Mouse (Mus musculus) limb, embryonic 11.5 days (tissue): ENCODE measurements around the gene Tm6sf1. TPM values are rescaled to one million over a fixed set of nuclear protein-coding genes. Genes with fewer than 3 reads are reported as not detected.
A peak's percentile ranks its signal among the peaks of the same experiment; 100 is the strongest.

Experiments used
- ATAC-seq: fragments of 200-750 bp; cut with Nextera tagmentation; 2 replicates; pipeline ENCODE4 v1.8.0; 2017; ENCODE audit warnings: low read depth; ENCODE audit not compliant: insufficient number of reproducible peaks, low FRiP score, low TSS enrichment
- DNase-seq: peaks from one replicate; pipeline ENCODE4 v3.0.0-alpha.2; 2015; ENCODE audit warnings: low spot score
- H3K27ac ChIP-seq: fragments of 300-500 bp; sonication (generic); replicated peaks from 2 replicates; pipeline ENCODE4 v1.5.1; 2014; ENCODE audit warnings: low read depth, mild to moderate bottlenecking, low read length
- H3K27me3 ChIP-seq: fragments of 300-500 bp; sonication (generic); 2 replicates; pipeline ENCODE4 v1.6.1; 2014; ENCODE audit warnings: mild to moderate bottlenecking, low read length, mixed read lengths; ENCODE audit not compliant: control insufficient read depth, insufficient read depth
- H3K36me3 ChIP-seq: fragments of 300-500 bp; sonication (generic); 2 replicates; pipeline ENCODE4 v1.6.1; 2014; ENCODE audit warnings: mild to moderate bottlenecking, low read length, moderate library complexity, mixed read lengths; ENCODE audit not compliant: control insufficient read depth, insufficient read depth
- H3K4me1 ChIP-seq: fragments of 300-500 bp; sonication (generic); 2 replicates; pipeline ENCODE4 v1.6.1; 2014; ENCODE audit warnings: low read length, mixed read lengths; ENCODE audit not compliant: control insufficient read depth, insufficient read depth
- H3K4me2 ChIP-seq: fragments of 300-500 bp; sonication (generic); 2 replicates; pipeline ENCODE4 v1.6.1; 2014; ENCODE audit warnings: low read depth, mild to moderate bottlenecking, moderate library complexity; ENCODE audit not compliant: severe bottlenecking
- H3K4me3 ChIP-seq: fragments of 300-500 bp; sonication (generic); 2 replicates; pipeline ENCODE4 v1.5.1; 2014; ENCODE audit warnings: low read depth, low read length
- H3K9ac ChIP-seq: fragments of 300-500 bp; sonication (generic); 2 replicates; pipeline ENCODE4 v1.6.1; 2014; ENCODE audit warnings: mild to moderate bottlenecking, low read length
- H3K9me3 ChIP-seq: fragments of 300-500 bp; sonication (generic); 2 replicates; pipeline ENCODE4 v1.6.1; 2016; ENCODE audit warnings: low read length; ENCODE audit not compliant: control insufficient read depth
- WGBS: fragments of 180-500 bp; shearing (Covaris S2); extraction: QIAGEN DNeasy Blood & Tissue Kit; methylation state at CpG from one replicate; pipeline ENCODE4 v1.1.7; 2014; 5-methylcytosine and 5-hydroxymethylcytosine counted together
- polyA plus RNA-seq: library from polyadenylated mRNA; unstranded; fragments of >200 nt; fragmentation: Nextera tagmentation; extraction: Ambion mirVana; gene quantifications from 2 replicates; pipeline ENCODE4 v1.2.1, GENCODE M21; 2014

The Tm6sf1 gene
- polyA plus RNA-seq, 1 experiment from 2014 or later = 10.7 TPM

GRCm38 (mm10) chr7:81864552-81864951, 5.8 kb downstream of the Tm6sf1 start:
- H3K9me3 ChIP-seq = no peaks in the 10 kb centered on the region
- no peaks in the 10 kb centered on the region; the same call in 1 of the 2 replicates for H3K27me3 ChIP-seq
- DNase-seq (no peak), ATAC-seq (no peak)
- H3K36me3 ChIP-seq = no peaks in the 10 kb centered on the region
- whole genome bisulfite sequencing = 86% methylated on average over 6 of the region's 6 CpGs
- H3K4me2 ChIP-seq = no peak overlapping the region
- no peak overlapping the region for H3K27ac ChIP-seq
- no peaks in the 10 kb centered on the region; the same call in 1 of the 2 replicates for H3K4me1 ChIP-seq
- no peak overlapping the region for H3K4me3 ChIP-seq
- no peak overlapping the region for H3K9ac ChIP-seq

- DNase-seq = no peak
These were observed 7.1 kb downstream of the Tm6sf1 start for GRCm38 (mm10) chr7:81865937-81866336.

GRCm38 (mm10) chr7:81867231-81867930, 8.6 kb downstream of the Tm6sf1 start:
- Histone ChIP-seq H3K4me3 (no peak overlapping the region), H3K4me1 (no peaks in the 10 kb centered on the region), H3K36me3 (no peaks in the 10 kb centered on the region), H3K9me3 (no peaks in the 10 kb centered on the region), H3K27me3 (no peaks in the 10 kb centered on the region), H3K4me2 (no peak overlapping the region), H3K27ac (no peak overlapping the region), H3K9ac (no peak overlapping the region)
- DNase-seq = no peak
- 90% methylated on average over 9 of the region's 9 CpGs for WGBS
- ATAC-seq = no peak

More at GRCm38 (mm10) chr7:81865937-81866336, 7.1 kb downstream of the Tm6sf1 start:
- Histone ChIP-seq H3K9me3 (no peaks in the 10 kb centered on the region), H3K27me3 (no peaks in the 10 kb centered on the region; the same call in 1 of the 2 replicates), H3K4me3 (no peak overlapping the region), H3K4me1 (no peaks in the 10 kb centered on the region), H3K36me3 (no peaks in the 10 kb centered on the region), H3K9ac (no peak overlapping the region), H3K27ac (no peak overlapping the region), H3K4me2 (no peak overlapping the region)
- 90% methylated on average over 6 of the region's 6 CpGs for WGBS
- no peak for ATAC-seq

GRCm38 (mm10) chr7:81868158-81868557, 9.4 kb downstream of the Tm6sf1 start:
- no peak for ATAC-seq
- Histone ChIP-seq H3K4me3 (no peak overlapping the region), H3K36me3 (no peaks in the 10 kb centered on the region), H3K4me2 (no peak overlapping the region), H3K9me3 (no peaks in the 10 kb centered on the region), H3K27ac (no peak overlapping the region), H3K4me1 (no peaks in the 10 kb centered on the region), H3K9ac (no peak overlapping the region), H3K27me3 (no peaks in the 10 kb centered on the region)
- 29% methylated on average over 6 of the region's 6 CpGs for WGBS
- peak; percentile 87 for DNase-seq

GRCm38 (mm10) chr7:81872493-81873013, 13.8 kb downstream of the Tm6sf1 start:
- no peaks in the 10 kb centered on the region for H3K27me3 ChIP-seq
- no peaks in the 10 kb centered on the region for H3K9me3 ChIP-seq
- H3K27ac ChIP-seq = no peak overlapping the region
- H3K36me3 ChIP-seq = no peaks in the 10 kb centered on the region; the same call in 1 of the 2 replicates
- H3K4me2 ChIP-seq = no peak overlapping the region
- no peak for DNase-seq
- H3K4me1 ChIP-seq = no peaks in the 10 kb centered on the region
- H3K4me3 ChIP-seq = no peak overlapping the region
- no peak for ATAC-seq
- H3K9ac ChIP-seq = no peak overlapping the region
- WGBS = 82% methylated on average over 13 of the region's 13 CpGs

GRCm38 (mm10) chr7:81873807-81874206, 15.0 kb downstream of the Tm6sf1 start:
- Histone ChIP-seq H3K36me3 (no peaks in the 10 kb centered on the region; the same call in 1 of the 2 replicates), H3K27ac (no peak overlapping the region), H3K4me3 (no peak overlapping the region), H3K27me3 (no peaks in the 10 kb centered on the region), H3K4me1 (no peaks in the 10 kb centered on the region), H3K9ac (no peak overlapping the region), H3K9me3 (no peaks in the 10 kb centered on the region), H3K4me2 (no peak overlapping the region)
- 56% methylated on average over 1 of the region's 1 CpGs for WGBS
- DNase-seq (no peak), ATAC-seq (no peak)

GRCm38 (mm10) chr7:81874636-81875035, 15.8 kb downstream of the Tm6sf1 start:
- H3K27me3 ChIP-seq = no peaks in the 10 kb centered on the region
- no peaks in the 10 kb centered on the region for H3K9me3 ChIP-seq
- H3K9ac ChIP-seq = no peak overlapping the region
- H3K4me2 ChIP-seq = no peak overlapping the region
- H3K4me3 ChIP-seq = no peak overlapping the region
- 89% methylated on average over 6 of the region's 6 CpGs for WGBS
- DNase-seq (no peak), ATAC-seq (no peak)
- no peaks in the 10 kb centered on the region for H3K4me1 ChIP-seq
- no peak overlapping the region for H3K27ac ChIP-seq
- H3K36me3 ChIP-seq = no peaks in the 10 kb centered on the region; the same call in 1 of the 2 replicates

- Histone ChIP-seq H3K9ac (no peak overlapping the region), H3K36me3 (no peaks in the 10 kb centered on the region; the same call in 1 of the 2 replicates), H3K9me3 (no peaks in the 10 kb centered on the region), H3K4me1 (no peaks in the 10 kb centered on the region), H3K4me3 (no peak overlapping the region), H3K4me2 (no peak overlapping the region), H3K27ac (no peak overlapping the region), H3K27me3 (no peaks in the 10 kb centered on the region)
- no peak for DNase-seq
- ATAC-seq = no peak
- 88% methylated on average over 9 of the region's 9 CpGs for WGBS
These were observed 16.6 kb downstream of the Tm6sf1 start for GRCm38 (mm10) chr7:81875372-81875771.
